Mouse (Mus musculus) embryonic fibroblast, embryonic 13.5 days (primary cell): Measurements from ENCODE around the gene Rffl.

Experiments used
- CTCF ChIP-seq: IDR thresholded peaks from 2 replicates; pipeline ENCODE4 v1.5.1; 2011; ENCODE audit warnings: mild to moderate bottlenecking, control low read depth, low read length, moderate library complexity, borderline replicate concordance; ENCODE audit not compliant: insufficient read depth
- POLR2A ChIP-seq: IDR thresholded peaks from 2 replicates; pipeline ENCODE4 v1.6.1; 2011; ENCODE audit warnings: low read depth, mild to moderate bottlenecking, control low read depth, low read length, moderate library complexity

GRCm38 (mm10) chr11:82835616-82836432, 35.2 kb downstream of the Rffl start:
- TF ChIP-seq CTCF (no peak), POLR2A (no peak)
